Mouse (Mus musculus): ENCODE data around the gene Usp42. TPM values are rescaled to one million over a fixed set of nuclear protein-coding genes. Genes with fewer than 3 reads are reported as not detected.

The Usp42 gene
- polyA plus RNA-seq, 1 experiment, result 4.1 TPM

- Histone ChIP-seq H3K4me2 (ENCODE audit: low read depth) (no peak overlapping the region), H3K27me3 (ENCODE audit: control insufficient read depth, insufficient read depth, insufficient read length) (no peaks in the 10 kb centered on the region), H3K79me2 (ENCODE audit: control insufficient read depth, insufficient read depth) (peaks cover 58% of the 10 kb centered on the region), H3ac (ENCODE audit: control insufficient read depth, insufficient read length) (no peak overlapping the region), H3K36me3 (ENCODE audit: control insufficient read depth, insufficient read depth) (peaks cover 12% of the 10 kb centered on the region), H3K4me3 (no peak overlapping the region)
- TF ChIP-seq USF1 (IDR thresholded peaks at IDR 0.05; ENCODE audit: low read depth) (no peak), REST (IDR thresholded peaks at IDR 0.05; ENCODE audit: insufficient read depth, insufficient read length) (no peak), MYOG (IDR thresholded peaks at IDR 0.05; ENCODE audit: control insufficient read depth in 1 of 3, insufficient read depth in 1 of 3, insufficient read length in 2 of 3, low read depth in 2 of 3) (no peak), TCF3 (IDR thresholded peaks at IDR 0.05; ENCODE audit: insufficient read length, low read depth) (no peak), CEBPB (IDR thresholded peaks at IDR 0.05; ENCODE audit: insufficient read depth, poor library complexity, severe bottlenecking) (no peak), E2F4 (IDR thresholded peaks at IDR 0.05; ENCODE audit: insufficient read depth) (no peak), MAX (IDR thresholded peaks at IDR 0.05; ENCODE audit: low read depth) (no peak), POLR2A (IDR thresholded peaks at IDR 0.05; ENCODE audit: insufficient read length, low read depth) (no peak), POLR2AphosphoS2 (IDR thresholded peaks at IDR 0.05; ENCODE audit: insufficient read length, low read depth) (no peak), TCF12 (IDR thresholded peaks at IDR 0.05; ENCODE audit: insufficient read depth, poor library complexity, severe bottlenecking) (no peak), MYOD1 (IDR thresholded peaks at IDR 0.05; ENCODE audit: control insufficient read depth in 1 of 3, insufficient read length in 2 of 3, low read depth in 2 of 3) (no peak), SRF (IDR thresholded peaks at IDR 0.05; ENCODE audit: control insufficient read depth, insufficient read length, low read depth) (no peak)
These were observed 48.4 kb downstream of the Usp42 start for GRCm38 (mm10) chr5:143683696-143684095.

DNA sequence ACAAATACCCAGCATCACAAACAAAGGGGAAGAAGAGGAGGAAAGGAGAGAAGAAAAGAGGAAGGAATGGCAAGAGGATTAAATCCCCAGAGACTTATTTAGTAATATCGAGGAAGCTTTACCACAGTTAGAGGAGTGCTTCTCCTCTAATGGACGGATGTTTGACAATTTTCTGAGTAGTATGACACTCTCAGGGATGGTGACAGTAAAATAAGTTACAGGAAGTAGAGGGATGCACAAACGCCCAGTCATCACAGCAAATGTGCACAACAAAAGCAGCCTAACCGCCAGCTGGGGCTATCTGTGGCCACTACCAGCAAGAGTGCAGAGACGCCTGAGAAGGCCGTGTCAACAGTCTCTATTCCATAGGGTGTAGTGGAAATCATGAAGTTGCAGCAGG, 52.4 kb downstream of the Usp42 start:
- Histone ChIP-seq H3K4me3 (no peak overlapping the region), H3K27me3 (ENCODE audit: control insufficient read depth, insufficient read depth, insufficient read length) (no peaks in the 10 kb centered on the region), H3K79me2 (ENCODE audit: control insufficient read depth, insufficient read depth) (peaks cover 91% of the 10 kb centered on the region), H3ac (ENCODE audit: control insufficient read depth, insufficient read length) (no peak overlapping the region), H3K36me3 (ENCODE audit: control insufficient read depth, insufficient read depth) (no peaks in the 10 kb centered on the region), H3K4me2 (ENCODE audit: low read depth) (no peak overlapping the region)
- no peak for TF ChIP-seq E2F4 (IDR thresholded peaks at IDR 0.05; ENCODE audit: insufficient read depth)
- TF ChIP-seq POLR2A (IDR thresholded peaks at IDR 0.05; ENCODE audit: insufficient read length, low read depth), result no peak
- no peak for TF ChIP-seq MAX (IDR thresholded peaks at IDR 0.05; ENCODE audit: low read depth)

DNA sequence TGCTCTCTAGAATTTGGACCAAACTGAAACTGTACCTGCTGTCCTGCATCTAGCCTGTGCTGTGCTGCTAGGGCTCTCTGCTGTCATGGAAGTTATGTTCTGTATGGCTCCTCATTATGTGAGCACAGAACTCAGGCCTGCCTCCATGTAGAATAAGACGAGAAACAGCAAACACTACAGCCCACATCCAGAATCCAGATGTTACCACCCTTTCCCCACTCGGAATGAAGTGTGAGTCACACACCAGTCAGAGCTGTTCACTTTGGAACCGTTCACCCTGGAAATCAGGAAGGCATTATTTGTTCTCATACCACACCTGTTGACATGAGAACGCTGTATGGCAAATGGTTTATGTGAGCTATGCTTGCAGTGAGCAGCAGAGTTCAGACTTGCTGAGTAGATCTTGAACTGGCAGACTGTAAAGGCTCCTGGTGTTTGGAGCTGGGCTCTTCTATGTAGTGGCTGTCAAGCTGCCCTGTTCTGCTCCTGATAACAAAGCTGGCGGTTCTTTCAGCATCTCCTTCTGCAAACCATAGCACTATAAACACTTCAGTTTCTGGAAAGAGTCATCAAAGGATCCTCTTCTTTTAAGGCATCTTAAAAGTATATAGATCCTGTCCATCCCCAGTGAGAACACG, 53.3 kb downstream of the Usp42 start:
- no peak overlapping the region for H3ac ChIP-seq (ENCODE audit: control insufficient read depth, insufficient read length)
- H3K36me3 ChIP-seq (ENCODE audit: control insufficient read depth, insufficient read depth), result no peaks in the 10 kb centered on the region
- peaks cover 96% of the 10 kb centered on the region for H3K79me2 ChIP-seq (ENCODE audit: control insufficient read depth, insufficient read depth)
- H3K4me3 ChIP-seq, result no peak overlapping the region
- peak overlapping the region; percentile 33 for H3K4me2 ChIP-seq (ENCODE audit: low read depth)
- TF ChIP-seq USF1 (IDR thresholded peaks at IDR 0.05; ENCODE audit: low read depth) (no peak), CEBPB (IDR thresholded peaks at IDR 0.05; ENCODE audit: insufficient read depth, poor library complexity, severe bottlenecking) (no peak), POLR2AphosphoS2 (IDR thresholded peaks at IDR 0.05; ENCODE audit: insufficient read length, low read depth) (no peak), MAX (IDR thresholded peaks at IDR 0.05; ENCODE audit: low read depth) (no peak), REST (IDR thresholded peaks at IDR 0.05; ENCODE audit: insufficient read depth, insufficient read length) (no peak), E2F4 (IDR thresholded peaks at IDR 0.05; ENCODE audit: insufficient read depth) (no peak), TCF3 (IDR thresholded peaks at IDR 0.05; ENCODE audit: insufficient read length, low read depth) (no peak), TCF12 (IDR thresholded peaks at IDR 0.05; ENCODE audit: insufficient read depth, poor library complexity, severe bottlenecking) (no peak), MYOG (IDR thresholded peaks at IDR 0.05; ENCODE audit: control insufficient read depth in 1 of 3, insufficient read depth in 1 of 3, insufficient read length in 2 of 3, low read depth in 2 of 3) (no peak), SRF (IDR thresholded peaks at IDR 0.05; ENCODE audit: control insufficient read depth, insufficient read length, low read depth) (no peak), MYOD1 (IDR thresholded peaks at IDR 0.05; ENCODE audit: control insufficient read depth in 1 of 3, insufficient read length in 2 of 3, low read depth in 2 of 3) (no peak), POLR2A (IDR thresholded peaks at IDR 0.05; ENCODE audit: insufficient read length, low read depth) (no peak)
- H3K27me3 ChIP-seq (ENCODE audit: control insufficient read depth, insufficient read depth, insufficient read length), result no peaks in the 10 kb centered on the region

DNA sequence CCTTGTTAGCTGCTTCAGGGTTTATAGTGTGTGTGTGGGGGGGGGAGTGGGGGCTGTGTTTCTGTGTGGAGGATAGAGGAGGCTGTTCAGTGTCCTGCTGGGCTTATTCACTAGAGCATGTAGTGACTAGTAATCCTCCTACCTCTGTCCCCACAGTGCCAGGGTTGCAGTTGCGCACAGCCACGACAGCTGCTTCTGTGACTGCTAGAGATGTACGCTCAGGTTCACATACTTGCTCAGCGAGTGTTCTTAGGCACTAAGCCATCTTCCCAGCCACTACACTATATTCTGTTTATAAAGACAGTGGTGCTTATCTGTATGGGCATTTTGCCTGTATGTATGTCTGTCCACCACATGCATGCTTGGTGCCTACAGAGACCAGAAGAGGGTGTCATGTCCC, 54.7 kb downstream of the Usp42 start:
- no peak overlapping the region for H3K4me3 ChIP-seq
- no peaks in the 10 kb centered on the region for H3K36me3 ChIP-seq (ENCODE audit: control insufficient read depth, insufficient read depth)
- peaks cover 98% of the 10 kb centered on the region for H3K79me2 ChIP-seq (ENCODE audit: control insufficient read depth, insufficient read depth)
- peak overlapping the region; percentile 24 for H3K4me2 ChIP-seq (ENCODE audit: low read depth)
- no peaks in the 10 kb centered on the region for H3K27me3 ChIP-seq (ENCODE audit: control insufficient read depth, insufficient read depth, insufficient read length)
- TF ChIP-seq MYOD1 (IDR thresholded peaks at IDR 0.05; ENCODE audit: control insufficient read depth in 1 of 3, insufficient read length in 2 of 3, low read depth in 2 of 3) (peak; percentile 2 to 94 (median 88)), MYOG (IDR thresholded peaks at IDR 0.05; ENCODE audit: control insufficient read depth in 1 of 3, insufficient read depth in 1 of 3, insufficient read length in 2 of 3, low read depth in 2 of 3) (peak in 2 of 3 experiments; percentile 79 to 84), CEBPB (IDR thresholded peaks at IDR 0.05; ENCODE audit: insufficient read depth, poor library complexity, severe bottlenecking) (no peak)
- H3ac ChIP-seq (ENCODE audit: control insufficient read depth, insufficient read length), result no peak overlapping the region

DNA sequence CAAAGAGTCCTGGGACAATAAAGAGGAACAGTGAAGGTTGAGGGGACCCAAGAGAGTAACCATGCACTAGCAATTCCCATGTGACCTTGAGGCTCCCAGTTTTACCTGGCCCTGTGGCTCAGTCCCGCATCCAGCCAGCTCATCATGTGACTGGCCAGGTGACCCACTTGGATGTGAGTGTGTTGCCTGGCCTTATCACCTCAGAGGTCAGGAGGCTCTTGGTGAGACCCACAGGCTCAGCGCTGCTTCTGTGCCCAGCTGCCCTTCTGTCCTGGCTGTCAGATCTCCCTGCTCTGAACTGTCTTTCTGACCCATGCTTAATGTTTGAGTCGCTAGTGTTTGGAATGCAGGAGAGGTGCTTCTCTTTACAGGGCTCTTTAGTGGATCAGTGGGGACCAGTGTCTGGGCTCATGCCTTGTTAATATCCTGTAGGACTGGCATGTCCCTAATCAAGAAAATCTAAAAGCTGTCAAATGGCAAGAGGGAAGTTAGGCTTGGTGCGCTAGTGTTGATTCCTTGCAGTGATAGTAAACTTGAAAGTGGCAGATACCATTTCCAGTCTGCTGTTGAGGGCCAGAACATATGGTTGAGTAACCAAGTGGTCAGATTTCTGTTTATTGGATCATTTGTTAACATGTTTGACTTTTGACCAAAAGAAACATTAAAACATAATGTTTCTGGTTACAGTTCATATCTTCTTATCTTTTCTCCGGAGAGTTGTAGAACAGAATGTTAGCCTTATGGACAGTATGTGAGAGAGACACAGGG, 55.7 kb downstream of the Usp42 start:
- peak overlapping the region; percentile 8 for H3K4me2 ChIP-seq (ENCODE audit: low read depth)
- H3ac ChIP-seq (ENCODE audit: control insufficient read depth, insufficient read length), result no peak overlapping the region
- H3K27me3 ChIP-seq (ENCODE audit: control insufficient read depth, insufficient read depth, insufficient read length), result no peaks in the 10 kb centered on the region
- peaks cover 98% of the 10 kb centered on the region for H3K79me2 ChIP-seq (ENCODE audit: control insufficient read depth, insufficient read depth)
- H3K36me3 ChIP-seq (ENCODE audit: control insufficient read depth, insufficient read depth), result no peaks in the 10 kb centered on the region
- TF ChIP-seq TCF3 (IDR thresholded peaks at IDR 0.05; ENCODE audit: insufficient read length, low read depth) (no peak), MYOG (IDR thresholded peaks at IDR 0.05; ENCODE audit: control insufficient read depth in 1 of 3, insufficient read depth in 1 of 3, insufficient read length in 2 of 3, low read depth in 2 of 3) (no peak), CEBPB (IDR thresholded peaks at IDR 0.05; ENCODE audit: insufficient read depth, poor library complexity, severe bottlenecking) (0 out of 2 replicates have a peak, but pooled peaks have one; percentile 21)
- no peak overlapping the region for H3K4me3 ChIP-seq

All from myocyte (in vitro differentiated cells).